Mouse (Mus musculus) ZHBTc4 (cell line): ENCODE measurements around the gene Cers3.

Experiments used
- DNase-seq: peaks from one replicate; pipeline ENCODE4 v3.0.0-alpha.2; 2011; ENCODE audit warnings: low read depth, low spot score

The Cers3 gene

GRCm38 (mm10) chr7:66840008-66840719 lies 96.9 kb downstream of the Cers3 start:
- peak; percentile 57 for DNase-seq

- DNase-seq: no peak
These were observed 97.9 kb downstream of the Cers3 start for GRCm38 (mm10) chr7:66841165-66841564.

DNA sequence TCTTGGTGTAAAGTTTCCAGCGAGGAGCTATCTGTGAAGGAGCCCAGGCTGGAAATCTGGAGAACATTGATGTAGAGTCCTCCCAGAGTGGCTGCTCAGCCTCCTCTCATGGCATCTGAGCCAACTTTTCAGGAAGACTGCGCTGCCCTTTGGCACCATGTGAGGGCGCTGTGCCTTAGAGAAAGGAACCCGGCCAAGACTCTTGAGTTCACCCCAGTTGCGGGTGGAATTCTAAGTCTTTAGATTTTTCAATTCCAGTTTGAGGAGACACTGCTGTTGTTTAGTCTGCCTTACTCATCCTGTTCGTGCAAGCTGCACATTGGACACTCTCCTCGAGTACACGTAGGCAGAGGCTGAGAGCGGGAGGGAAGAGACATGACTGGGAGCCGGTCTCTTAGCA lies 98.7 kb downstream of the Cers3 start:
- peak; percentile 76 for DNase-seq

DNA sequence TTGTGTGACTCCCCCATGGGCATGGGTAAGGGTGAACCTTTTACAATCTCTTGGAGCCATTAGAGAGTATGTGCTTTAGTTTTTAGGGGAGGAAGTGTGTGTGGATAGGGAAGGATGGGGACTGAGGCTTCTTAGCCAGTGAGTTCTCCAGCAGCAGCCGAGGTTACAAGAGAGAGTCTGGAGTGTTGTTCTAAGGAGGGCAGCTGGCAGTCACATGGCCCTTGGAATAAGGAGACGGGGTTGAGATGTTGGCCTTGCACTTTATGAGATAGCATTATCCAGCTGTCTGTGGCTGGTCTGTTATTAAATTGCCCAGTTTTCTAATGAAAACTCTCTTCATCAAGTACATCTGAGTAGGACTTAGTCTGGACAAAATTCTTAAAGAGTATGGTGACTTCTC lies 100.5 kb downstream of the Cers3 start:
- no peak for DNase-seq

- DNase-seq: no peak
These were observed 103.3 kb downstream of the Cers3 start for GRCm38 (mm10) chr7:66846582-66846981.

DNA sequence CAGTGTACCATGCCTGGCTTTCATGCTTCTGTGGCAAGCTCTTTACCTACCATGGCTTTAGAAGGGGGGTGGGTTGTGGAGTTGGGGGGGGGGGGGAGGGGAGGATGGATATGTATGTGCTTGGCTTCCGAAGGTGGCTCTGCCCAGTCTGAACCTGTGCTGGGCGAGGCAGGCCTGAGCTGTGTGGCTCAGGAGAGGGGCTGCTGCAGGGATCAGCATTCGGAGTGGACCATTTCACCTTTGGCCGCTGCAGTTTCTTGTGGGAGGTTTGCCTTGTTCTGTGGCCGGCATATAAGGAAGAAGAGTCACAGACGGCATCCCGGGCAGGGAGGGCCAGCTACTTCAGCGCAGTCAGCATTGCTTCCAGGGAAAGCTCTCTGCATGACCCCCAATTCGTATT lies 104.0 kb downstream of the Cers3 start:
- DNase-seq: no peak

- no peak for DNase-seq
These were observed 106.0 kb downstream of the Cers3 start for GRCm38 (mm10) chr7:66849316-66849715.

DNA sequence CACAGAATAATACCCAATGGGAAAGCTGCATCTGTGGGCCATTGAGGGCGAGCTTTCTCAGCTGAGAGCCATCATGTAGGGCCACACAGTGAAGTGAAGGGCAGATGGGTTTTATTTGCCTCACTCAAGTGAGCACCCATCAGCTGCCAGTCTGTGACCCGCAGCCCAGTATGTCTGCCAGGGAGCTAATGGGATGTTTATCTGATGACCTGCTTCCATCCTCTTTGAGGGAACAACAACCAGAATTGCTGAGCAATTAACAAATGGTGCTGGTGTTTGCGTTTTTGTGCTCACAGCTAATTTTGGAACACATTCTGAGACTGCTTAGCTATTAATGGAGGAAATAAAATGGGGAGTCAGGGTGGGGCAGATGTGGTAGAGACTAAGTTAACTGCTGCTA lies 108.9 kb downstream of the Cers3 start:
- DNase-seq: no peak

GRCm38 (mm10) chr7:66857610-66858009 lies 114.3 kb downstream of the Cers3 start:
- DNase-seq: no peak

DNA sequence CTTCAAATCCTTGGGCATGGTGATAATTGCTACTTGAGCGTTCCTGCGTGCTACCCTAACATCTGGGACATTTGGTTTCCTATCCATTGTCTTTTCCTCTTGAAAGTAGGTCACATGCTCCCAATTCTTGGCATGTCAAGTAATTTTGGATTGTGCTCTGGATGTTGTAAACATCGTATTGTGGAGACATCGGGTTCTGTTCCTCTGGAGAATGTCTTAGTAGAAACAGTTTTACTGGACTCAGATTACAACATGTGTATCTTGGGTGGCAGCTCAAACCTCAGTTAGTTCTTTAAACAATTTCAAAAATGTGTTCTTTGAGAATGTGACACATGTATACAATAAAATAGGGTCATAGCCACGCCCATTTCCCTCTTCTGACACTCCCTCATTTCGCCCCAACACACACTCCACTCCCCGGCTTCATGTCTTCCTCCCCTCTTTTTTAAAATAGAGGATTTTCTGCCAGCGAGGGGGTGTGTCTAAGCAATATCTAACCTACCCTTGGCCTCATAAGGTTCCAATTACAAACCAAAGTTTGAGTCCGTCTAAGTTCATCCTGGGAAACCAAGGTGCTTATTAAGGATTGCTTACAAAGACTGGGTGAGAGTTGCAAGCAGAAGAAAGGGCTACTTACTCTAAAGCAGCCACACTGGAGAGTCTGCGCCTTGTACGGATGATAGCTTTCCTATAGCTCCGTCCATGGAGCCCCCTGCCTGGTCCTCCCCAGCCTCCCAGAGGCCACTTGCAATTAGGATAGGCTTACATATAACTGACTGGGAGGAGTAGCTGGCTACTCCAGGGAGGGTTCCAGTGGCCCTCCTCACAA lies 115.2 kb downstream of the Cers3 start:
- DNase-seq: no peak

- no peak for DNase-seq
These were observed 115.9 kb downstream of the Cers3 start for GRCm38 (mm10) chr7:66859220-66859619.

- no peak for DNase-seq
These were observed 123.8 kb downstream of the Cers3 start for GRCm38 (mm10) chr7:66866944-66867718.

GRCm38 (mm10) chr7:66867719-66868501 lies 124.6 kb downstream of the Cers3 start:
- no peak for DNase-seq

DNA sequence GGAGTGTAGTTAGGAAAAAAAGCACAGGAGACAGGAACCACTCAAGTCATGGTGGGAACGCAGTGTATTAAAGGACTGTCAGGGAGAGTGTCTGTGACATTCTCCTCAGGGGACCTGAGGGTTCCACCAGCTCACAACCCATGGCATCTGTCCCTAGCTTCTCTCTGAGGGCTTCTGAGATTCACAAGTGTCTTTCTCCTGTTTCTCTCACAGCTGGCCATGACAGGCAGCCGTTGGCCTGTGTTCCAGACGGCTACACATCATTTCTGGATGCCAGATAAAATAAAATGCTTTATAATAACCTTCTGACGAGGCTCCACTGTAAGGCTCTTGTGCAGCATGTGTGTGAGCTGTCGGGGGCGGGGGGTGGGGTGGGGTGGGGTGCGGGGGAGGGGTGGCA lies 128.2 kb downstream of the Cers3 start:
- no peak for DNase-seq

- DNase-seq: no peak
These were observed 128.7 kb downstream of the Cers3 start for GRCm38 (mm10) chr7:66871940-66872511.

- no peak for DNase-seq
These were observed 129.9 kb downstream of the Cers3 start for GRCm38 (mm10) chr7:66873235-66873634.
